Mouse (Mus musculus) gastrocnemius, postnatal 36 days (tissue): ENCODE data around the gene Dync1li2. TPM values are rescaled to one million over a fixed set of nuclear protein-coding genes. Genes with fewer than 3 reads are reported as not detected.
A peak's percentile ranks its signal among the peaks of the same experiment; 100 is the strongest.

Experiments used
- DNase-seq, 2 experiments: peaks; one replicate each; pipeline ENCODE4 v3.0.0; 2022
- intact Hi-C: fragments of 180-260 bp; cut with DNase I; formaldehyde crosslinking; loops from one replicate; pipeline ENCODE4 v1.15.1; 2025
- total RNA-seq, 2 experiments: library from RNA; stranded (reverse); gene quantifications; 2 replicates each; pipeline ENCODE4 v1.2.3; 2021

The Dync1li2 gene
- total RNA-seq, 2 experiments from 2014 or later, result 82.6 to 121 TPM

DNA sequence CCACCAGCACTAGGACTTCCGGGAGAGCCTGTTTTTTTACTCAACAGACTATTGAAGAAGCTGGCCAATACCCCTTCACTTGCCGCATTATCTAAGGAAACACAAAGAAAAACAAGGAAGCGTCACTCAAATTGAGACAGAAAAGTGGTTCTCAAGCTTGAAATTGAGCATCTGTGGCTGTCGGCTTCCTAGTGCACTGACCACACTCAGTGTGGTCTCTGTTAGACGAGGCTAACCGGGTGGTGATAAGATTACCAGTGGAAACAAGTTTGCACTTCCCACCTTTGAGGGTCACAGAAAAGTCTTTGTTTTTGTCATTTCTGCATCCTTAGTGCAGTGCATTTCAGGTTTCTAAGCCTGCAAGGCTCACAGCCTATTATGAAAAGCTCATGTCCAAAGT is 20.5 kb downstream of the Dync1li2 start:
- intact Hi-C loops, result no loop called here
- no peak for DNase-seq

- intact Hi-C loops, result no loop called here
- no peak for DNase-seq
These were observed 26.8 kb downstream of the Dync1li2 start for GRCm38 (mm10) chr8:104416022-104416421.

- intact Hi-C loops, result no loop called here
- DNase-seq, result no peak
These were observed 28.6 kb downstream of the Dync1li2 start for GRCm38 (mm10) chr8:104414204-104414603.

- no peak for DNase-seq
- intact Hi-C loops, result no loop called here
These were observed 29.1 kb downstream of the Dync1li2 start for GRCm38 (mm10) chr8:104413770-104414169.

- DNase-seq, result no peak
- intact Hi-C loops, result no loop called here
These were observed 29.9 kb downstream of the Dync1li2 start for GRCm38 (mm10) chr8:104412805-104413532.

DNA sequence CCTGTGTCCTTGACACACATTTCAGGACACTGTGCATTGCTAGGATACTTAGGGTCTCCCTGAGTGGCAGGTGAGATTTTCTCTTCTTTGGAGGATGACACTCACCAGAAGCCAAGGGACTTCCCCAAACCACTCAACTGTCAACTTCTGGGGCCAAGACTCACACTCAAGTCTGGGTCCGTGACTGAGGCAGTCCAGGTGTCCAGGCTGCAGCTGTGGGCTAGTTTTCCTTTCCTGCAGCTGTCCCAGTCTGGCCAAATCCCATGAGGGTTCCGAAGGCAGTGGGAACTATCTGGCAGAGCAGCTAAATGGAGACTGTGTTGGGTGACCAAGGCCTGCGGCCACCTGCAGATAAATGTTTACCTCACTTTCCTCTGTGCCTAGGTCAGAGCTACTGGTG is 30.9 kb downstream of the Dync1li2 start:
- no peak for DNase-seq
- intact Hi-C loops, result no loop called here

DNA sequence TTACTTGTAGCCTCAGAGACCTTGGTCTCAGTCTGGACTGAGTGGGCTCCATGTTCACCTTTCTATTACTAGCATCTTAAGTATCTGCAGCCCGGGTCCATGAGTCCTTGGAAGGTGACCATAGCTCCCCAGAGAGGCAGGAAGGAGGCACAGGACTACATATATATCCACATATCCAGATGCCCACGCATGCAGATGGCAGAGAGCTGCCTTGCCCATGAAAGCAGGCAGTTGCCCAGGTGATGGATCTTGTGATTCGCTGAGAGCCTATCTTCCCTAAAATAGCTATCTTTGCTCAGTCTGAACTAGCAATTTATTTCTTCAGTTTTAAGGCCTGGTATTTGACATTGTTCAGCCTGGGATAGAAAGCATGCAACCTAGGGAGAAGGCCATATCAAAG is 31.4 kb downstream of the Dync1li2 start:
- DNase-seq, result no peak
- intact Hi-C loops, result no loop called here

GRCm38 (mm10) chr8:104410628-104411273 is 32.1 kb downstream of the Dync1li2 start:
- intact Hi-C loops, result no loop called here
- no peak for DNase-seq

DNA sequence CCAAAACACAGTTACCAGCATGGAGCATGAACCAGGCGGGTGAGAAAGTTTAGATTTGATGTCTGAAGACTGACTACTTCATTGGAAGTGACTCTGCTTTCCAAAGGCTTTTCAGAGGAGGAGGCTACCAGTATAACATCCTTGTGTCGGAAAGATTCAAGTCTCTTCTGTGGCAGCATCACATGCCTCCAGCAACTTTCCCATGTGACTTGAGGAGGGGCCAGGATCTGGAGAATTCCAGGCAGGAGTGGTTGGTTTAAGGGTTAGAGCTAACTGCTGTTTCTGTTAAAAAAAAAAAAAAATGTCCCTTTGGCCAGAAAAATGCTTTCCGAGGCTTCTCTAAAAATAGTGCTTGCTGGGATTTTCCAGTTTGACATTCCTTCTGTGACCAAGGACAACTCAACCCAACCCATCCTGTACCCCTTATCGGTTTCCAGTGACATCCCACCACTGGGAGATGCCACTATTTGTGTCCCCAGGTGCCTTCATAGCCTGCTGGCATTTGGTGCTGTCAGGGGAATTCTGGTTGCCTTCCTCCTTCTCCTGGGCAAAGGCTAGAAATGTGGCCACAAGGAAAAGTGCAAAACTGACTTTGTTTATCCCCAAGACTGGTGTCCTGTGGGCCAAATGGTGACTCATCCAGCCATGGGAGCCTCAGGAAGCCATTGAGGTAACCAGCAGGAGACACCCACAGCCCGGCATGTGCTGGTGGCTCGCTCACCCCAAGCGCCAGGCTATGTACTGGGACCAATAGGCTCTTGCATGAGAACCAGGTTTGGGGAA is 34.3 kb downstream of the Dync1li2 start:
- DNase-seq, result no peak

GRCm38 (mm10) chr8:104406340-104407128 is 36.3 kb downstream of the Dync1li2 start:
- DNase-seq, result no peak
- intact Hi-C loops, result no loop called here

More for the DNA sequence above, 34.3 kb downstream of the Dync1li2 start:
- intact Hi-C loops, result no loop called here

GRCm38 (mm10) chr8:104405430-104406187 is 37.2 kb downstream of the Dync1li2 start:
- intact Hi-C loops, result no loop called here

GRCm38 (mm10) chr8:104403596-104403995 is 39.3 kb downstream of the Dync1li2 start:
- DNase-seq, result no peak
- intact Hi-C loops, result loop anchor here (5.0 kb wide), 1 partner anchor 61 kb away; no protein-coding TSS in a partner anchor

More at GRCm38 (mm10) chr8:104405430-104406187, 37.2 kb downstream of the Dync1li2 start:
- DNase-seq, result no peak

DNA sequence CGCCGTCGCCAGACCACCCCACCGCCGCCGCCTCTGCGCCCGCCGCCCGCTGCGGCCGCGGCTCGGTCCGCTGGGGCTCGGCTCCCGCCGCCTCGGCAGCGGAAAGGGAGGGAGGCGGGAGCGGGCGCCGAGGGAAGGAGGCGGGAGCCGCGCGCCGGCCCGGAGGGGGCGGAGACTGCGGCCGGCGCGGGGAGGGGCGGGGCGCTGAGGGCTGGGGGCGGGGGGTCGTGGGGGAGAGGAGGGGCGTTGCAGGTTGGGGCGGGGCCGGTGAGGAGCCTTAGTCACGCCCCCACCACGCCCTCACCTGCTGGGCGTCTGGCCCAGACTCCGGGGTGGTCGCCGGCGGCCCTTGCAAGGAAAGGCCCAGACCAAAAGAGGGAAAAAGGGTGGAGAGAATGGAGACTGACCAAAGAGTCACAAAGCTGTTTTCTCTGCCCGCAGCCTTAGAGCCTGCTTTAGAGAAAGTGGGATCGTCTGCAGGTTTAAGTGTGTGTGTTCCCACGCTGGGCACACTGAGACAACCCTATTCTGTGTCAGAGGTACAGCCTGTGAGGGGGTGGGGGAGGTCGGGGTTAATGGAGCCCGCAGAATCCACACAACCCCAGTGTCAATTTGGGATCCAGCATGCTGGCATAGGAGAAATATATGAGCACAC is 47.0 kb downstream of the Dync1li2 start, which contains the start of gene Cmtm4:
TSS of gene Cmtm4 (minus strand) at position 105 of the 655 bp plus-strand sequence.
- intact Hi-C loops, result no loop called here
- peak; percentile 35 to 36 for DNase-seq

- peak in 1 of 2 experiments; percentile 32 for DNase-seq
- intact Hi-C loops, result no loop called here
These were observed 47.8 kb downstream of the Dync1li2 start for GRCm38 (mm10) chr8:104394801-104395702.

DNA sequence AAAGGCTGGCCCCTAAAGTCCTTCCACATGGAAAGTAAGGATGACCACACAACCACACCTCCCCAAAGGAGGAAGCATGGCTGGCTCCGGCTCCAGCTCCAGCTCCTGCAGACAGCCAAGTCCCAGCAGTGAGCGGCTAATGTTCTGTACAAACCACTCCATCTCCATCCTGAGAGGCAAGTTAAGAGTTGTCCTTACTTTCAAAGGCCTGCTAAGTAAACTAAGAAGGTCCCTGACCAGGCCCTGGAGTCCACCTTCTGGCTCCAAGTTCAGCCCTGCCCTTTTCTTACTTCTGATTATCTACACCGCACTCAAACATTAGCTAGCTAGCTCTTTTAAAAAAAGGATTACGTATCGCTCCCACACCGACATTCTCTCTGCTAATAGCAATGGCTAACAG is 49.1 kb downstream of the Dync1li2 start:
- no peak for DNase-seq
- intact Hi-C loops, result no loop called here

GRCm38 (mm10) chr8:104393139-104393538 is 49.7 kb downstream of the Dync1li2 start:
- DNase-seq, result no peak
- intact Hi-C loops, result no loop called here

DNA sequence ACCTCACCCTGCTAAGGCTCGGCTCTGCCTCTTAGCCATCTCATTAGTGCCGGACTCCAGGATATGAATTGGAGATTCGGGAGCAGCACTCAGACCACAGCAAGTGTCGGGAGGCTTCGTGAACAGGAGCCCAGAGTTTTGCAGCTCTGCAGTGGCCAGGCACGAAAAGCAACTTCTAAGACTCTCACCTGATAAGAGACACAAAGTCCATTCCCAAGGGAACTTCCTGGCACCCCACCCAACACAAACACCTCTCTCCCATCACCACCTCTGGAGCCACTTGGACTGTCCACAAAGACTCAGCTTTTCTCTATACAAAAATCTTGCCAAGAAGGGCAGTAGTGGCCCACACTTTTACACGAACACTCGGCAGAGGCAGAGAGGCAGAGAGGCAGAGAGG is 52.6 kb downstream of the Dync1li2 start:
- no peak for DNase-seq
- intact Hi-C loops, result no loop called here

DNA sequence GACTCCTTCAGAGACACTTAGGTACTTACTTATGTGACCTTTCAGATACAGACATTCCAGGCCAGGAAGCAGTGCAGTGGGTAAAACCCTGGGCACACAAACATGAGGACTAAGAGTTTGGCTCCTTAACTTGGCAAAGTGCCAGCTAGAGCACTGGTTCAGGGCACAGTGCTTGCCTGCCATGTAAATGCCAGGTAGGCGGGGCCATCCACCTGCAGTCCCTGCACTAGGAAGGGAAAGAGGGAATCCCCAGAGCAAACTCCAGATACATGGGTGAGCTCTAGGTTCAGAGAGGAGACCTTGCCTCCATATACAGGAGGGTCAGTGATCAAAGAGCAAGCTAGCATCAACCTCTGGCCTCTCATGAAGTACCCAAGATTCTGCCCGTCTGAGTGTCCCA is 54.9 kb downstream of the Dync1li2 start:
- no peak for DNase-seq
- intact Hi-C loops, result no loop called here
